Comparison of ENCODE assay signal across 8 mouse cellular contexts in genomic region chr1:73944393-73944792, GRCm38 (mm10).
DNase-seq lines count a peak whose midpoint lies in the region; ATAC-seq and TF ChIP-seq lines count a peak whose summit lies in the region.
"Had no signal": no experiment of that assay in that cellular context is flagged by ENCODE, and none has a peak within 500 bp of the region (broad histone marks: within the 10 kb centered on the region; RNA-seq: fewer than 3 reads in every experiment).

No protein-coding gene starts in this region.

- ATAC-seq in hindbrain, embryonic 15.5 days (ENCODE audit: low FRiP score, low read depth), result peak; percentile 84
- ATAC-seq in midbrain, embryonic 16.5 days, result peak; percentile 76

- H3K27ac ChIP-seq in cortical plate, adult 2 months (ENCODE audit: insufficient read depth, low read length), result peak overlapping the region; percentile 68
- peak overlapping the region; percentile 65 for H3K27ac ChIP-seq in hindbrain, embryonic 15.5 days (replicated peaks)
- peak overlapping the region; percentile 65; the same call in 1 of the 2 replicates for H3K27ac ChIP-seq in midbrain, embryonic 16.5 days (ENCODE audit: low read length)
- H3K27ac ChIP-seq: liver, embryonic 14.5 days had no signal

- no peak for TF ChIP-seq CTCF in cortical plate, adult 2 months (IDR thresholded peaks at IDR 0.05; ENCODE audit: extremely low read depth, insufficient read depth, low read length)

- no peak overlapping the region for H3K4me3 ChIP-seq in cortical plate, adult 2 months (ENCODE audit: insufficient read depth, low read length)
- no peak overlapping the region for H3K4me3 ChIP-seq in hindbrain, embryonic 15.5 days
- no peak overlapping the region for H3K4me3 ChIP-seq in midbrain, embryonic 16.5 days (ENCODE audit: low read depth, low read length)

- no peaks in the 10 kb centered on the region for H3K27me3 ChIP-seq in hindbrain, embryonic 15.5 days
- H3K27me3 ChIP-seq in midbrain, embryonic 16.5 days (ENCODE audit: control insufficient read depth, insufficient read depth, low read depth, low read length), result no peaks in the 10 kb centered on the region

- peaks cover 2% of the 10 kb centered on the region; the same call in 1 of the 2 replicates for H3K4me1 ChIP-seq in cortical plate, adult 2 months (ENCODE audit: control insufficient read depth, insufficient read depth, low read length)
- peaks cover 21% of the 10 kb centered on the region; the same call in 1 of the 2 replicates for H3K4me1 ChIP-seq in hindbrain, embryonic 15.5 days (replicated peaks)
- H3K4me1 ChIP-seq in midbrain, embryonic 16.5 days (ENCODE audit: control insufficient read depth, insufficient read depth, low read length), result no peaks in the 10 kb centered on the region

- WGBS in hindbrain, embryonic 15.5 days, result 61% methylated on average over 3 of the region's 3 CpGs
- WGBS in midbrain, embryonic 16.5 days, result 58% methylated on average over 3 of the region's 3 CpGs

- H3K4me2 ChIP-seq in hindbrain, embryonic 15.5 days, result no peak overlapping the region
- H3K4me2 ChIP-seq in midbrain, embryonic 16.5 days (ENCODE audit: low read length), result no peak overlapping the region

- H3K9ac ChIP-seq in hindbrain, embryonic 15.5 days, result no peak overlapping the region
- no peak overlapping the region for H3K9ac ChIP-seq in midbrain, embryonic 16.5 days (ENCODE audit: low read depth, low read length)
- H3K9ac ChIP-seq: liver, embryonic 14.5 days had no signal

- no peaks in the 10 kb centered on the region for H3K36me3 ChIP-seq in hindbrain, embryonic 15.5 days
- no peaks in the 10 kb centered on the region for H3K36me3 ChIP-seq in midbrain, embryonic 16.5 days (ENCODE audit: control insufficient read depth, insufficient read depth, low read length)

- no peak for TF ChIP-seq POLR2A in cortical plate, adult 2 months (IDR thresholded peaks at IDR 0.05; ENCODE audit: extremely low read depth, insufficient read depth, low read length)

- peak; percentile 70 for DNase-seq in left cerebral cortex, adult 11 months (ENCODE audit: low spot score)
- DNase-seq in left cerebral cortex, adult 18-20 months (ENCODE audit: low spot score in 2 of 2), result no peak
- no peak for DNase-seq in ovary, postnatal 10 days (ENCODE audit: low spot score)
- DNase-seq in adrenal gland, postnatal 36 days, result no peak

- no peaks in the 10 kb centered on the region for H3K9me3 ChIP-seq in hindbrain, embryonic 15.5 days
- no peaks in the 10 kb centered on the region for H3K9me3 ChIP-seq in midbrain, embryonic 16.5 days (replicated peaks; ENCODE audit: control insufficient read depth, low read length, poor library complexity, severe bottlenecking)
